Mouse (Mus musculus) heart, embryonic 14.5 days (tissue): ENCODE measurements around the gene Gmppa. TPM values are rescaled to one million over a fixed set of nuclear protein-coding genes. Genes with fewer than 3 reads are reported as not detected.

Experiments
- ATAC-seq: fragments of 200-750 bp; cut with Nextera tagmentation; 2 replicates; pipeline ENCODE4 v1.8.0; 2017; ENCODE audit warnings: low read depth, moderate TSS enrichment; ENCODE audit not compliant: insufficient number of reproducible peaks, insufficient read depth, low FRiP score
- H3K27ac ChIP-seq, 2 experiments: fragments of 200-500 bp in 1 of 2; fragments of 300-500 bp in 1 of 2; sonication (generic) in 1 of 2; replicated peaks in 1 of 2; 2 replicates each; pipeline ENCODE4 v1.5.1; 2012 to 2014; ENCODE audit warnings: low read depth in 2 of 2, low read length in 2 of 2, control low read depth in 1 of 2, mild to moderate bottlenecking in 1 of 2, mixed read lengths in 1 of 2; ENCODE audit not compliant: control insufficient read depth in 1 of 2, insufficient read depth in 1 of 2
- H3K27me3 ChIP-seq: fragments of 300-500 bp; sonication (generic); 2 replicates; pipeline ENCODE4 v1.6.1; 2014; ENCODE audit warnings: mild to moderate bottlenecking, low read length, control low read depth; ENCODE audit not compliant: control insufficient read depth, insufficient read depth
- H3K36me3 ChIP-seq: fragments of 300-500 bp; sonication (generic); 2 replicates; pipeline ENCODE4 v1.6.1; 2014; ENCODE audit warnings: mild to moderate bottlenecking, control low read depth, low read length, mixed read lengths; ENCODE audit not compliant: control insufficient read depth, insufficient read depth
- H3K4me1 ChIP-seq, 2 experiments: fragments of 200-500 bp in 1 of 2; fragments of 300-500 bp in 1 of 2; sonication (generic) in 1 of 2; 2 replicates each; pipeline ENCODE4 v1.6.1; 2012 to 2014; ENCODE audit warnings: low read length in 2 of 2, control low read depth in 1 of 2, mixed read lengths in 1 of 2; ENCODE audit not compliant: control insufficient read depth in 2 of 2, insufficient read depth in 2 of 2
- H3K4me2 ChIP-seq: fragments of 300-500 bp; sonication (generic); 2 replicates; pipeline ENCODE4 v1.6.1; 2014; ENCODE audit warnings: mild to moderate bottlenecking, low read length
- H3K4me3 ChIP-seq, 2 experiments: fragments of 200-500 bp in 1 of 2; fragments of 300-500 bp in 1 of 2; sonication (generic) in 1 of 2; 2 replicates each; pipeline ENCODE4 v1.5.1; 2012 to 2014; ENCODE audit warnings: low read length in 2 of 2, mild to moderate bottlenecking in 2 of 2, control low read depth in 1 of 2, low read depth in 1 of 2, moderate library complexity in 1 of 2; ENCODE audit not compliant: control insufficient read depth in 1 of 2, insufficient read depth in 1 of 2
- H3K9ac ChIP-seq: fragments of 300-500 bp; sonication (generic); 2 replicates; pipeline ENCODE4 v1.6.1; 2014; ENCODE audit warnings: mild to moderate bottlenecking, low read length
- H3K9me3 ChIP-seq: fragments of 300-500 bp; sonication (generic); 2 replicates; pipeline ENCODE4 v1.6.1; 2016; ENCODE audit warnings: low read length, control low read depth; ENCODE audit not compliant: control insufficient read depth
- WGBS: fragments of 180-500 bp; shearing (Covaris S2); extraction: QIAGEN DNeasy Blood & Tissue Kit; methylation state at CpG from one replicate; pipeline ENCODE4 v1.1.7; 2014; 5-methylcytosine and 5-hydroxymethylcytosine counted together
- polyA plus RNA-seq: library from polyadenylated mRNA; unstranded; fragments of >200 nt; fragmentation: Nextera tagmentation; extraction: Ambion mirVana; gene quantifications from 2 replicates; pipeline ENCODE4 v1.2.1, GENCODE M21; 2014

Gmppa gene
- polyA plus RNA-seq, 1 experiment from 2014 or later: 71.9 TPM

- Histone ChIP-seq H3K4me2 (no peak overlapping the region), H3K4me1 (peaks cover 17 to 18% of the 10 kb centered on the region in 2 experiments), H3K27me3 (peaks cover 28% of the 10 kb centered on the region), H3K27ac (no peak overlapping the region), H3K36me3 (no peaks in the 10 kb centered on the region), H3K4me3 (no peak overlapping the region), H3K9ac (0 out of 2 replicates have a peak overlapping the region, but pooled peaks have one; percentile 31), H3K9me3 (no peaks in the 10 kb centered on the region)
- ATAC-seq: no peak; the same call in 1 of the 2 replicates
- 7% methylated on average over 14 of the region's 14 CpGs for WGBS
Observed at GRCm38 (mm10) chr1:75467215-75467927, 31.6 kb downstream of the Gmppa start.

- 72% methylated on average over 17 of the region's 17 CpGs for WGBS
- Histone ChIP-seq H3K27me3 (peaks cover 43% of the 10 kb centered on the region), H3K36me3 (peaks cover 18% of the 10 kb centered on the region), H3K9me3 (no peaks in the 10 kb centered on the region), H3K9ac (no peak overlapping the region), H3K4me2 (no peak overlapping the region), H3K27ac (no peak overlapping the region), H3K4me1 (peaks cover 8 to 9% of the 10 kb centered on the region in 2 experiments), H3K4me3 (no peak overlapping the region)
- ATAC-seq: no peak
Observed at GRCm38 (mm10) chr1:75469287-75469825, 33.6 kb downstream of the Gmppa start.

- WGBS: 95% methylated on average over 11 of the region's 11 CpGs
Observed at GRCm38 (mm10) chr1:75476441-75476840, 40.7 kb downstream of the Gmppa start.

GRCm38 (mm10) chr1:75477264-75477965, 41.7 kb downstream of the Gmppa start:
- H3K27ac ChIP-seq: no peak overlapping the region
- H3K4me1 ChIP-seq: peaks cover 12 to 24% of the 10 kb centered on the region in 2 experiments
- no peaks in the 10 kb centered on the region for H3K9me3 ChIP-seq
- WGBS: 10% methylated on average over 35 of the region's 35 CpGs
- ATAC-seq: no peak
- peak overlapping the region; percentile 25 to 68; a peak in 3 of 4 replicates for H3K4me3 ChIP-seq
- peak overlapping the region; percentile 83 for H3K4me2 ChIP-seq
- H3K36me3 ChIP-seq: peaks cover 46% of the 10 kb centered on the region
- H3K27me3 ChIP-seq: peaks cover 62% of the 10 kb centered on the region
- H3K9ac ChIP-seq: peak overlapping the region; percentile 28; the same call in 1 of the 2 replicates

More at GRCm38 (mm10) chr1:75476441-75476840, 40.7 kb downstream of the Gmppa start:
- no peak overlapping the region for H3K9ac ChIP-seq
- no peak overlapping the region for H3K4me2 ChIP-seq
- ATAC-seq: no peak
- no peak overlapping the region for H3K27ac ChIP-seq
- H3K9me3 ChIP-seq: no peaks in the 10 kb centered on the region
- H3K36me3 ChIP-seq: peaks cover 46% of the 10 kb centered on the region
- peaks cover 12 to 24% of the 10 kb centered on the region in 2 experiments for H3K4me1 ChIP-seq
- peaks cover 58% of the 10 kb centered on the region for H3K27me3 ChIP-seq
- H3K4me3 ChIP-seq: no peak overlapping the region

GRCm38 (mm10) chr1:75477966-75478290, 42.2 kb downstream of the Gmppa start:
- H3K9ac ChIP-seq: peak overlapping the region; percentile 80
- peak overlapping the region in 1 of 2 experiments; percentile 68; a peak in 2 of 4 replicates for H3K4me3 ChIP-seq
- H3K36me3 ChIP-seq: peaks cover 43% of the 10 kb centered on the region
- peak overlapping the region; percentile 83 for H3K4me2 ChIP-seq
- H3K27ac ChIP-seq: no peak overlapping the region
- peaks cover 12 to 24% of the 10 kb centered on the region in 2 experiments for H3K4me1 ChIP-seq
- WGBS: 43% methylated on average over 3 of the region's 3 CpGs
- ATAC-seq: no peak
- no peaks in the 10 kb centered on the region for H3K9me3 ChIP-seq
- peaks cover 64% of the 10 kb centered on the region for H3K27me3 ChIP-seq

- Histone ChIP-seq H3K4me1 (peaks cover 12 to 24% of the 10 kb centered on the region in 2 experiments), H3K4me3 (peak overlapping the region; percentile 68 to 81), H3K9ac (peak overlapping the region; percentile 80), H3K4me2 (peak overlapping the region; percentile 83), H3K27ac (peak overlapping the region; percentile 64 to 72), H3K27me3 (peaks cover 64% of the 10 kb centered on the region), H3K36me3 (peaks cover 37% of the 10 kb centered on the region), H3K9me3 (no peaks in the 10 kb centered on the region)
- WGBS: 0% methylated on average over 19 of the region's 25 CpGs
- peak; percentile 0; the same call in 1 of the 2 replicates for ATAC-seq
Observed at GRCm38 (mm10) chr1:75478497-75478896, 42.8 kb downstream of the Gmppa start.

GRCm38 (mm10) chr1:75478916-75479634, 43.3 kb downstream of the Gmppa start, which contains the start of the genes Chpf and Tmem198:
Gene Chpf, minus strand, starts transcription at chr1:75479307.
Gene Tmem198, plus strand, starts transcription at chr1:75479532.
- Histone ChIP-seq H3K4me2 (peak within 1 kb of the TSS; percentile 83), H3K36me3 (peaks cover 31% of the 10 kb centered on the region), H3K4me3 (peak within 1 kb of the TSS; percentile 68 to 81), H3K27ac (peak within 1 kb of the TSS; percentile 64 to 72), H3K9me3 (no peaks in the 10 kb centered on the region), H3K27me3 (peaks cover 66% of the 10 kb centered on the region), H3K4me1 (peaks cover 12 to 24% of the 10 kb centered on the region in 2 experiments), H3K9ac (peak within 1 kb of the TSS; percentile 80)
- 0% methylated on average over 56 of the region's 76 CpGs for WGBS
- peak; percentile 88 for ATAC-seq
